Mouse (Mus musculus) kidney, embryonic 16.5 days (tissue): ENCODE measurements around the gene A630076J17Rik. TPM values are rescaled to one million over a fixed set of nuclear protein-coding genes. Genes with fewer than 3 reads are reported as not detected.
A peak's percentile ranks its signal among the peaks of the same experiment; 100 is the strongest.

Experiments used
- ATAC-seq: fragments of 200-750 bp; cut with Nextera tagmentation; 2 replicates; pipeline ENCODE4 v1.8.0; 2017; ENCODE audit warnings: moderate TSS enrichment; ENCODE audit not compliant: low FRiP score, low TSS enrichment
- H3K27ac ChIP-seq: fragments of 300-500 bp; sonication (generic); 2 replicates; pipeline ENCODE4 v1.5.1; 2014; ENCODE audit warnings: low read length
- H3K27me3 ChIP-seq: fragments of 300-500 bp; sonication (generic); 2 replicates; pipeline ENCODE4 v1.6.1; 2014; ENCODE audit warnings: low read length, control low read depth, mixed read lengths; ENCODE audit not compliant: insufficient read depth
- H3K36me3 ChIP-seq: fragments of 300-500 bp; sonication (generic); 2 replicates; pipeline ENCODE4 v1.6.1; 2014; ENCODE audit warnings: low read length, control low read depth, mixed read lengths; ENCODE audit not compliant: insufficient read depth
- H3K4me1 ChIP-seq: fragments of 300-500 bp; sonication (generic); 2 replicates; pipeline ENCODE4 v1.6.1; 2014; ENCODE audit warnings: low read length, control low read depth, mixed read lengths; ENCODE audit not compliant: insufficient read depth
- H3K4me2 ChIP-seq: fragments of 300-500 bp; sonication (generic); replicated peaks from 2 replicates; pipeline ENCODE4 v1.6.1; 2014; ENCODE audit warnings: low read depth, low read length
- H3K4me3 ChIP-seq: fragments of 300-500 bp; sonication (generic); 2 replicates; pipeline ENCODE4 v1.5.1; 2014; ENCODE audit warnings: mild to moderate bottlenecking, low read length
- H3K9ac ChIP-seq: fragments of 300-500 bp; sonication (generic); replicated peaks from 2 replicates; pipeline ENCODE4 v1.6.1; 2014; ENCODE audit warnings: low read length
- H3K9me3 ChIP-seq: fragments of 300-500 bp; sonication (generic); 2 replicates; pipeline ENCODE4 v1.6.1; 2016; ENCODE audit warnings: low read length, control low read depth
- WGBS: fragments of 180-500 bp; shearing (Covaris S2); extraction: QIAGEN DNeasy Blood & Tissue Kit; methylation state at CpG from one replicate; pipeline ENCODE4 v1.1.7; 2014; 5-methylcytosine and 5-hydroxymethylcytosine counted together
- polyA plus RNA-seq: library from polyadenylated mRNA; unstranded; fragments of >200 nt; fragmentation: Nextera tagmentation; extraction: Ambion mirVana; gene quantifications from 2 replicates; pipeline ENCODE4 v1.2.1, GENCODE M21; 2015

Gene A630076J17Rik
- polyA plus RNA-seq = not detected in 2 replicates

- H3K4me2 ChIP-seq = no peak within 1 kb of the TSS
- ATAC-seq = no peak
- no peak within 1 kb of the TSS for H3K27ac ChIP-seq
- no peaks in the 10 kb centered on the region for H3K36me3 ChIP-seq
- H3K4me3 ChIP-seq = no peak within 1 kb of the TSS
- peaks cover 3% of the 10 kb centered on the region; the same call in 1 of the 2 replicates for H3K4me1 ChIP-seq
- H3K9me3 ChIP-seq = no peaks in the 10 kb centered on the region
- no peaks in the 10 kb centered on the region for H3K27me3 ChIP-seq
- 5% methylated on average over 1 of the region's 1 CpGs for WGBS
- H3K9ac ChIP-seq = no peak within 1 kb of the TSS
Measured at GRCm38 (mm10) chr3:107230527-107230926, at the start of gene A630076J17Rik. Gene A630076J17Rik, plus strand, starts transcription at chr3:107230614.

- Histone ChIP-seq H3K36me3 (no peaks in the 10 kb centered on the region), H3K4me2 (no peak overlapping the region), H3K4me1 (no peaks in the 10 kb centered on the region), H3K9ac (no peak overlapping the region), H3K27me3 (no peaks in the 10 kb centered on the region), H3K4me3 (no peak overlapping the region), H3K27ac (no peak overlapping the region), H3K9me3 (no peaks in the 10 kb centered on the region)
- WGBS = 78% methylated on average over 2 of the region's 2 CpGs
- no peak for ATAC-seq
Measured at GRCm38 (mm10) chr3:107180860-107181259, 49.6 kb upstream of the A630076J17Rik start.

DNA sequence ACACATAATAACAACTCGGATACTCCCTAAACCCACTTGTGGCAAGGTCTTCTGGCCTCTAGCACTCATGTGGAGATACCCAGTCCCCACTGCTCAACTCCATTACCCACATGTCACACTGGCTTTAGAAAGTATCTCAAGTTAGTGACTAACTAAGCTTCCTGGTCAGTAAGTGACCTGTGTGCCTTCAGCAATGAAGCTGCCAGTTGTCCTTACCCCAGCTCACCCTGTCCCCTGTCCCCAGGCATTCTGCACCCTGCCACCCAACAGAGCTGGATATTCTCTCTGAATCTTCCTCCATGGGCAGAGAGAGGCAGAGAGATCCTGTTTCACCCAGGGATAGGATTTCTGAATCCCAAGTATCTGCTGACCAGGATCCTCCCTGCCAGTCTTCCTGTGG lies 47.7 kb upstream of the A630076J17Rik start, which contains the start of gene Kcna10:
Gene Kcna10 (plus strand): TSS at position 301 of the 400 bp plus-strand sequence.
- H3K4me3 ChIP-seq = no peak within 1 kb of the TSS

GRCm38 (mm10) chr3:107183178-107183577 lies 47.2 kb upstream of the A630076J17Rik start:
- H3K4me1 ChIP-seq = no peaks in the 10 kb centered on the region
- H3K9ac ChIP-seq = no peak overlapping the region
- no peaks in the 10 kb centered on the region for H3K9me3 ChIP-seq
- no peaks in the 10 kb centered on the region for H3K27me3 ChIP-seq
- no peak overlapping the region for H3K4me2 ChIP-seq
- H3K4me3 ChIP-seq = no peak overlapping the region
- H3K36me3 ChIP-seq = no peaks in the 10 kb centered on the region
- no peak for ATAC-seq
- WGBS = 79% methylated on average over 3 of the region's 3 CpGs
- H3K27ac ChIP-seq = no peak overlapping the region

More for the DNA sequence above, 47.7 kb upstream of the A630076J17Rik start, which contains the start of gene Kcna10:
- no peaks in the 10 kb centered on the region for H3K9me3 ChIP-seq
- H3K9ac ChIP-seq = no peak within 1 kb of the TSS
- no peaks in the 10 kb centered on the region for H3K4me1 ChIP-seq
- H3K36me3 ChIP-seq = no peaks in the 10 kb centered on the region
- H3K4me2 ChIP-seq = no peak within 1 kb of the TSS
- ATAC-seq = no peak
- WGBS = 83% methylated on average over 1 of the region's 1 CpGs
- no peak within 1 kb of the TSS for H3K27ac ChIP-seq
- H3K27me3 ChIP-seq = no peaks in the 10 kb centered on the region

DNA sequence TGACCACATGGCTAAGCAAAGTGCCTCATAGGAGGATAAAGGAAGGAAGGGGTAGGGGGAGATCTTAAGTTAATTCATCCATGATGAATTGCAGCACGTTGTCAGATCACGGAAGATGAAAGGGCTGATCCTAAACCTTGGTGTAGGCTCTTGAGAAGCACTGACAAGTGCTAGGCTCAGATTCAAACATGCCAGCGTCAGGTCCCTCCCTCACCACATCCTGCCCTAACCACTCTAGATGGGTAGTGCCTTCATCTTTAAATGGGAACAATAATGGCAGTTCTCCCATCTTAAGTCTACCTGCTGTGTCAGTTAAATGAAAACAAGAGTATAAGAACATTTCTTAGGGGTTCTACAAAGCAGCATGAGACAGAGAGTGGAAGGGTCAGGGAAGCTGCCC lies 44.8 kb upstream of the A630076J17Rik start:
- 78% methylated on average over 3 of the region's 3 CpGs for WGBS
- no peaks in the 10 kb centered on the region for H3K9me3 ChIP-seq
- ATAC-seq = no peak

GRCm38 (mm10) chr3:107187022-107187421 lies 43.4 kb upstream of the A630076J17Rik start:
- Histone ChIP-seq H3K9ac (no peak overlapping the region), H3K27me3 (no peaks in the 10 kb centered on the region), H3K4me1 (no peaks in the 10 kb centered on the region), H3K4me3 (no peak overlapping the region), H3K36me3 (no peaks in the 10 kb centered on the region), H3K4me2 (no peak overlapping the region), H3K9me3 (no peaks in the 10 kb centered on the region), H3K27ac (no peak overlapping the region)
- no peak for ATAC-seq
- 83% methylated on average over 4 of the region's 4 CpGs for WGBS

More for the DNA sequence above, 44.8 kb upstream of the A630076J17Rik start:
- H3K9ac ChIP-seq = no peak overlapping the region
- H3K4me1 ChIP-seq = no peaks in the 10 kb centered on the region
- no peak overlapping the region for H3K4me2 ChIP-seq
- no peak overlapping the region for H3K4me3 ChIP-seq
- no peaks in the 10 kb centered on the region for H3K36me3 ChIP-seq
- H3K27me3 ChIP-seq = no peaks in the 10 kb centered on the region
- no peak overlapping the region for H3K27ac ChIP-seq

GRCm38 (mm10) chr3:107188226-107188899 lies 42.1 kb upstream of the A630076J17Rik start:
- 41% methylated on average over 6 of the region's 6 CpGs for WGBS
- 0 out of 2 replicates have a peak, but pooled peaks have one; percentile 27 for ATAC-seq

GRCm38 (mm10) chr3:107201310-107202180 lies 28.9 kb upstream of the A630076J17Rik start:
- no peak overlapping the region for H3K27ac ChIP-seq
- no peak overlapping the region for H3K4me2 ChIP-seq
- no peak overlapping the region for H3K4me3 ChIP-seq
- ATAC-seq = no peak
- H3K4me1 ChIP-seq = no peaks in the 10 kb centered on the region
- H3K9ac ChIP-seq = no peak overlapping the region
- WGBS = 31% methylated on average over 9 of the region's 9 CpGs
- no peaks in the 10 kb centered on the region for H3K9me3 ChIP-seq
- no peaks in the 10 kb centered on the region for H3K27me3 ChIP-seq
- no peaks in the 10 kb centered on the region for H3K36me3 ChIP-seq

More at GRCm38 (mm10) chr3:107188226-107188899, 42.1 kb upstream of the A630076J17Rik start:
- Histone ChIP-seq H3K27me3 (no peaks in the 10 kb centered on the region), H3K9me3 (no peaks in the 10 kb centered on the region), H3K27ac (no peak overlapping the region), H3K36me3 (no peaks in the 10 kb centered on the region), H3K4me1 (no peaks in the 10 kb centered on the region), H3K9ac (no peak overlapping the region), H3K4me2 (no peak overlapping the region), H3K4me3 (no peak overlapping the region)

GRCm38 (mm10) chr3:107204413-107204812 lies 26.0 kb upstream of the A630076J17Rik start:
- ATAC-seq = no peak
- H3K27ac ChIP-seq = no peak overlapping the region
- H3K9me3 ChIP-seq = no peaks in the 10 kb centered on the region
- H3K27me3 ChIP-seq = no peaks in the 10 kb centered on the region
- H3K36me3 ChIP-seq = no peaks in the 10 kb centered on the region
- no peak overlapping the region for H3K9ac ChIP-seq
- H3K4me1 ChIP-seq = no peaks in the 10 kb centered on the region
- no peak overlapping the region for H3K4me2 ChIP-seq
- H3K4me3 ChIP-seq = no peak overlapping the region
- 85% methylated on average over 3 of the region's 3 CpGs for WGBS
